Mouse (Mus musculus): ENCODE measurements around the gene Mip. TPM values are rescaled to one million over a fixed set of nuclear protein-coding genes. Genes with fewer than 3 reads are reported as not detected.
"Not testable (repeated sequence)": the region's sequence is repeated elsewhere in the genome, so short reads cannot be mapped to it uniquely, and the experiment has no call there.

The Mip gene
- total RNA-seq, 2 experiments from 2014 or later: not detected

DNA sequence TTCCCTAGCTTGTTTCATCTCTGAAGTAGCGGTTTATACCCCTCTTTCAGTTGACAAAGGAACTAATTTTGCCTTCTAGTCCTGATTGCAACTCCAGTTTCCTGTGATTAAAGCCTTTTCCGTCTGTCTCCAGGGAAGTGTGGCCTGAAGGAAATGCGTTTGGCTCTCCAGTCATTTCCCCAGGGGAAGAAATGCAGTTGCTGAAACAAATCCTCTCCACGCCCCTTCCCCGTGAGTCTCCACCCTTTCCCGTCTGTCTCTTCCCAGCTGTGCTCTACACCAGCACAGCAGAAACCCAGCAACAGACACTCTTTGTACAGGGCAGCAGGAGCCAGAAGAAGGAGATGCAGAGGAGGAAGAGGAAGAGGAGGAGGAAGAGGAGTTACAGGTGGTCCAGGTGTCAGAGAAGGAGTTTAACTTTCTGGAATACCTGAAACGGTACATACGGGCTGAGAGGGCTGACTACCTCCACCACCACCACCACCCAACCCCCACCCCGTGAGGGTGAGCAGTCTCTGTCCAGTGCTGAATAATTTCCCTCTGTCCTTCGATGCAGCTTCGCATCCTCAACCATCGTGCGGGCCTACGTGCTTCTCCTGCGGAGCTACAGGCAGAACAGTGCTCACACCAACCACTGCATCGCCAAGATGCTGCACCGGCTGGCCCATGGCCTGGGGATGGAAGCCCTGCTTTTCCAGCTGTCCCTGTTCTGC, 21.5 kb downstream of the Mip start:
- peak; percentile 79 to 92 for DNase-seq

DNA sequence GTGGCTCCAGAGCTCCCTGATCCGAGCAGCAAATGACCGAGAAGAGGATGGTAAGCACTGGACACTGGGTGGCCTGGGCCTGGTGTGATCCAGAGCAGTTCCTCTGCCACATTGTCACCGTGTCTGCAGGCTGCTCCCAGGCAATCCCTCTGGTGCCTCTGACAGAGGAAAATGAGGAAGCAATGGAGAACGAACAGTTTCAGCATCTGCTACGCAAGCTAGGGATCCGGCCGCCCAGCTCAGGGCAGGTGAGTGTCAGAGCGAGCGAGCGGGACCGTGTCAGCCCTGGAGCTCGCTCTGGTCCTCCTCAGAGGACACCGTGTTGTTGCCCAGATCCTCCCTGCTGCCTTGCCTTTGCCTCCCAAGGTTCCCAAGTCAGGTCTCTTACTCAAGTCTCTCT, 24.9 kb downstream of the Mip start:
- DNase-seq: no peak

DNA sequence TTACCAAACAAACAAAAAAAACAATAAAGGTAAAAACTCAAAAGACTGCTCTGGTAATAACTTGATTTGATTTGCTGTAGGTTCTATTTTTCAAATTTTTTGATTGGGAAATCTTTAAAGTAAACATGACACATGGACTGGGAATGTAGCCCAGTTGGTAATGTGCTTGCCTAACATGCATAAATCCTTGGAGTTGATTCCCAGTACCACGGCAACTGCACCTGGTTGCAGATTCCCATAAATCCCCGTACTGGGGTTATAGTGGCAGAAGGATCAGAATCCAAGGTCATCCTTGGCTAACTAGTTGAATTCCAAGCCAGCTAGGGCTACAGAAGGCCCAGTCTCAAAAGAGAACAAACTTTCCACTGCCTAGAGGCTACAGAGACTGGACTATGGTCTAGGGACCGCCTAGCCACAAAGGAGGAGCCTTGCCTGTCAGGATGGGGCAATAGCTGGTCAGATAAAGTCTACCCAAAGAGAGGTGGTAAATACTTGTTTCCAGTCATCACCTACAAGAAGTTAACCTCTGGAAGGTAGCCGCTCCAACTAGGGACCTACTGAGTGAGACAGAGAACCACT, 28.1 kb downstream of the Mip start, which contains the start of gene Apon:
TSS of gene Apon (plus strand) at position 420 of the 579 bp plus-strand sequence.
- DNase-seq: no peak

DNA sequence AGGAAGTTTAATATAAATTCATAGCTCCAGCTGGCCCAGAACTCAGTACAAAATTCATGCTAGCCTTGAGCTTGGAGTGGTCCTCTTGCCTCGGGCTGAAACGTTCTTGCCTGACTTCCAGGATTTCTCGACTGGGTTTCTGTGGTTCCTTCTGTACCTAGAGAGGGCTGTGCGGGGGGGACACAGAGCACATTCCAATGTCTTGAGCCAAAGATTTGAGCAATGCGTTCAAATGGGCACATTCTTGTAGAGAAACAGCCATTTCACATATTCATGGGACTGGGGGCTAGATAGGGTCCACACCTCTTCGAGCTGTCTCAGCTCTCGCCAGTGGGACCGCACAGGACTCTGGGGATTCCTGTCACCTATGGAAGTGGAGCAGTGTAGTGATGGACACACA, 30.3 kb downstream of the Mip start:
- no peak for DNase-seq

DNA sequence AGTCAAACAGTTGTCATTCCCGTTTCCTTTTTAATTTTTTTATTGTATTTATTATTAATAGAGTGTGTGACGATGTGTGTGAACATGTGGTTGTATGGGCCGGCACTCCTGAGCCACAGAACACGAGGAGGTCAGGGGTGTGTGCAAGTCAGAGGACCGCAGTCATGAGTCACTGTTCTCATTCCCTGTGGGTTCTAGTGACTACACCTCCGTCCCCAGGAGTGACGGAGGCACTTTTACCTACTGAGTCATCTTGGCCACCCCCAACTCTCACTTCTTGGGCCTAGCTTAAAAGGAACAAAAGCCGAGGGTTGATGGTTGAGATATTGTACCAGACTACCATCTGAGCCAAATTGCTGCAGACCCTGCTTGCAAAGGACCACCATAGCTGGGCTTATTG, 30.7 kb downstream of the Mip start:
- DNase-seq: no peak

- peak in 1 of 2 experiments; percentile 56 for DNase-seq
These were observed 33.3 kb downstream of the Mip start for GRCm38 (mm10) chr10:128258953-128259352.

DNA sequence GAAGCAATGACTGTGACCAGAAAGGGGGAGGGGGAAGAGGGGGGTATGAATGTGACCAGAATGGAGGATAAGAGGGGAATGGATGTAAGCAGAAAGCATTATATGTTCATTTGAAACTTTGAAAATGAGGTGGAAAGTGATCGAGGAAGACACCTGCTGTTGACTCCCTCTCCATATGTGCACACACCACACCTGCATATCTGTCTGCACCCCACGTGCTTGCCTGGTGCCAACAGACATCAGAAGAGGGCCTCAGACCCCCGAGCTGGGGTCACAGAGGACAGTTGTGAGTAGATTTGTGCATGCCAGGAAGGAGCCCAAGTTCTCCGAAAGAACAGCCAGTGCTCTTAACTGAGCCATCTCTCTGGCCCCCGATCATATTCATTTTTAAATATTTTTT, 34.3 kb downstream of the Mip start:
- no peak for DNase-seq

DNA sequence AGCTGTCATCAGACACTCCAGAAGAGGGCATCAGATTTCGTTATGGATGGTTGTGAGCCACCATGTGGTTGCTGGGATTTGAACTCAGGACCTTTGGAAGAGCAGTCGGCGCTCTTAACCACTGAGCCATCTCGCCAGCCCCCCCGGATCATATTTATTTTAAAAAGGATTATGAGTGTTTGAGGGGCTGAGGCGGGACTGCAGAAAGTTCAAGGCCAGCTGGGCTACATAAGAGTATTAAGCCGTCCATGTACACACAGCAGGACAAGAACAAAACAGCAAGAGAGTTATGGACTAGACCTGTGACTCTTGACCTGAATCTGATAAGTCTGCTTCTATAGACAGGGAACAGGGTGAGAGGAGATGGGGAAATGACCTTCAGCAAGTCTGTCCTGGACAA, 34.7 kb downstream of the Mip start:
- not testable (repeated sequence) for DNase-seq

DNA sequence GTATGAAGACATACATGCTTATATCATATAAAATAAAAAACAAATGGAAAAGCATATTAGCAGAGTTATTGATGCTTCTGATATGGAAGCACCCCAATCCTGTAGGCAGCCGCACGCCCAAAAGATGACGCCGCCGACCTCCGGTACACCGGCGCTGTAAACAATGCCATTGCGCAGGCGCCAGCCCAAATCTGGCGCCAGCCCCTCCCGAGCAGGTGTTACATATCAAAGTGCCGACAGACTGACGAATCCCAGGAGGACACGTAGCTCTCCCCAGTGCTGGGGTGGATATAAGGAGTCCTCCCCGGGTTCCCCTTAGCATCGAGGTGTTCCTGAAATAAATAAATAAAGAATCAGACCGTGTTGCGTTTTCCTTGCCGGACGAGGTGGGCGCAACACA, 36.7 kb downstream of the Mip start:
- peak; percentile 43 to 60 for DNase-seq

GRCm38 (mm10) chr10:128263393-128264310, 38.0 kb downstream of the Mip start:
- no peak for DNase-seq

- no peak for DNase-seq
These were observed 42.7 kb downstream of the Mip start, which contains the start of gene Apof for GRCm38 (mm10) chr10:128268371-128268770. Gene Apof (plus strand): TSS chr10:128268671.

DNA sequence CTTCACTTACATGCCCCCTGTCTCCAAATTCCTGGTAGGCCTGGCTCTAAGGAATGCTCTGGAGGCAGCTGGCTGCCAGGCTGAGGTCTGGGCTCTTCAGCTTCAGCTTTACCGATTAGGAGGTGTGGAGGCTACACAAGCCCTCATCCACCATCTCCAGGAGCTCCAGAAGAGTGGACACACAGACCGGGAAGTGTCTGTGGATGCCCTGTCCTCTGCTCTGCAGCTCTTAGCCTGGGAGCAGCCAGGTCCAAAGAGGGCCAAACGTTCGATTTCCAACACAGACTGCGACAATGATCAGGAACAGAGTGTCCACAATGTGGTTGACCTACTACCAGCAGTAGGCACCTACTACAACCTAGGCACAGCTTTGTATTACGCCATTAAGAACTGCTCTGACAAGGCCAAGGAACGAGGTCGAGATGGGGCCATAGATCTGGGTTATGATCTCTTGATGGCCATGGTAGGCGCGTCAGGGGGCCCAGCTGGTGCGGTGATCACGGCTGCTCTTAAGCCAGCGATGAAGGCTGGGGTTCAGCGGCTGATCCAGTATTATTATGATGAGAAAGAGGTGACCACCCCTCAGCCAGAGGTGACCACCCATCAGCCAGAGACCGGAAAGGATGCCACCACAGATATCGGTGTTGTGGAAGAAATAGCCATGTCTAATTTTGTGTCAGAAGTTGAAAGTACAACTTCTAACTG, 43.7 kb downstream of the Mip start:
- peak in 1 of 2 experiments; percentile 31 for DNase-seq

GRCm38 (mm10) chr10:128270287-128270841, 44.7 kb downstream of the Mip start, which contains the start of gene Stat2:
Gene Stat2 (plus strand): TSS chr10:128270559.
- DNase-seq: peak; percentile 97 to 99

GRCm38 (mm10) chr10:128270866-128271265, 45.2 kb downstream of the Mip start:
- DNase-seq: no peak

- DNase-seq: no peak
These were observed 46.2 kb downstream of the Mip start for GRCm38 (mm10) chr10:128271883-128272282.

DNA sequence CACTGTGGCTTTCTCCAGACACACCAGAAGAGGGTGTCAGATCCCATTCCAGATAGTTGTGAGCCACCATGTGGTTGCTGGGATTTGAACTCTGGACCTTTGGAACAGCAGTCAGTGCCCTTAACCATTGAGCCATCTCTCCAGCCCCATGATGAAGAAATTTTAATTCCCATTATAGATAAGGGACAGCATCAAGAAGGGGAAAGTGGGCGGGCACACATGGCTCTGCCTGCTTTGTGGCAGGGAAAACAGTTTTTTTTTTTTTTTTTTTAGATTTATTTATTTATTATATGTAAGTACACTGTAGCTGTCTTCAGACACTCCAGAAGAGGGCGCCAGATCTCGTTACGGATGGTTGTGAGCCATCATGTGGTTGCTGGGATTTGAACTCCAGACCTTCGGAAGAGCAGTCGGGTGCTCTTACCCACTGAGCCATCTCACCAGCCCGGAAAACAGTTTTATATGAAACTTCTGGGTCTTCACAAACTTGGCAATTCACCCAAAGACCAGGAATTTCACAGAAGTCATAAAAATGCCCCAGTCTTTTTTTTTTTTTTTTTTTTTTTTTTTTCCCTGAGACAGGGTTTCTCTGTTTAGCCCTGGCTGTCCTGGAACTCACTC, 47.3 kb downstream of the Mip start:
- DNase-seq: not testable (repeated sequence)

DNA sequence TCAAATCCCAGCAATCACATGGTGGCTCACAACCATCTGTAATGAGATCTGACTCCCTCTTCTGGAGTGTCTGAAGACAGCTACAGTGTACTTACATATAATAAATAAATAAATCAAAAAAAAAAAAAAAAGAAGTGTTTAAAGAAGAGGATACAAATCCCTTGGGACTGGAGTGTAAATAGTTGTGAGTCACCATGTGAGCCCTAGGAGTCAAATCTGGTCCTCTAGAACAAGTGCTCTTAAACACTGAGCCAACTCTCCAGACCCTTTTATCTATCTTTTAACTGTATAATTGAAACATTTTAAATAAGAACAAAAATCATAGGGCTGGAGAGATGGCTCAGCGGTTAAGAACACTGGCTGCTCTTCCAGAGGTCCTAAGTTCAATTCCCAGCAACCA, 49.7 kb downstream of the Mip start:
- not testable (repeated sequence) for DNase-seq

DNA sequence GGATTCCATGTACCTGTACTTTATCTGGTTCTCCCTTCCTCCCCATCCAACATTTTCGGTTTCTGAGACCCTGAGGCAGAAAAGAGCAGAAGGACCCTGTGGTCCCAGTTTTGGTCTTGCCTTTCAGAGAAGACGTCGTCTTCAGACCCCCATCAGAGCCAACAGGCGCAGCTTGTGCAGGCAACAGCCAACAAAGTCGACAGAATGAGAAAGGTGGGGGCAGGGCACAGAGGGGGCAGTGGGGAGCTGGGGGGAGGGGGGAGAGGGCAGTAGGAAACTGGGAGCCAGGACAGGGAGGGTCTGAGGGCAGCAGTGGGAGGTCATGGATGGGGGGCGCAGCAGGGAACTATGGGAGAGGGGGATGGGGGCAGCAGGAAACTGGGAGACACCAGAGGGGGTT, 52.5 kb downstream of the Mip start:
- no peak for DNase-seq

- DNase-seq: no peak
These were observed 55.3 kb downstream of the Mip start for GRCm38 (mm10) chr10:128280943-128281342.
